Mouse (Mus musculus) lung, adult 2 months (tissue): Measurements from ENCODE around the gene Emb. TPM values are rescaled to one million over a fixed set of nuclear protein-coding genes. Genes with fewer than 3 reads are reported as not detected.

Source experiments
- DNase-seq: peaks from one replicate; pipeline ENCODE4 v3.0.0; 2022
- H3K4me1 ChIP-seq: fragments of 200-500 bp; 2 replicates; pipeline ENCODE4 v1.6.1; 2011; ENCODE audit warnings: low read length; ENCODE audit not compliant: control insufficient read depth, insufficient read depth
- H3K4me3 ChIP-seq: fragments of 200-500 bp; replicated peaks from 2 replicates; pipeline ENCODE3; 2011; ENCODE audit warnings: low read depth, mild to moderate bottlenecking, control low read depth, low read length; ENCODE audit errors: extremely low read depth
- CTCF ChIP-seq: fragments of 200-500 bp; IDR thresholded peaks from 2 replicates; pipeline ENCODE4 v1.5.1; 2011; ENCODE audit warnings: mild to moderate bottlenecking, low read length, control low read depth; ENCODE audit not compliant: insufficient read depth
- POLR2A ChIP-seq: fragments of 200-500 bp; IDR thresholded peaks from 2 replicates; pipeline ENCODE4 v1.6.1; 2011; ENCODE audit warnings: low read depth, mild to moderate bottlenecking, control low read depth, low read length, borderline replicate concordance; ENCODE audit errors: extremely low read depth
- WGBS: fragments of 180-500 bp; shearing (Covaris S2); methylation state at CpG from one replicate; pipeline ENCODE4 v1.1.7; 2018; 5-methylcytosine and 5-hydroxymethylcytosine counted together
- polyA plus RNA-seq: library from polyadenylated mRNA; depleted of rRNA; stranded (reverse); fragments of >200 nt; gene quantifications from 2 replicates; pipeline ENCODE4 v1.2.3, GENCODE M21; 2012

Gene Emb
- polyA plus RNA-seq, 1 experiment: 60.5 TPM

- 80% methylated on average over 7 of the region's 7 CpGs for WGBS
- TF ChIP-seq CTCF (peak; percentile 53), POLR2A (no peak)
Measured at GRCm38 (mm10) chr13:117198402-117199083, 9.8 kb upstream of the Emb start.

GRCm38 (mm10) chr13:117202755-117203471 is 5.4 kb upstream of the Emb start:
- WGBS: 42% methylated on average over 22 of the region's 22 CpGs
- DNase-seq: peak; percentile 19

More at GRCm38 (mm10) chr13:117198402-117199083, 9.8 kb upstream of the Emb start:
- Histone ChIP-seq H3K4me1 (no peaks in the 10 kb centered on the region), H3K4me3 (no peak overlapping the region)
- peak; percentile 77 for DNase-seq

GRCm38 (mm10) chr13:117204685-117205084 is 3.7 kb upstream of the Emb start:
- no peak for DNase-seq
- TF ChIP-seq CTCF: no peak
- no peak for TF ChIP-seq POLR2A
- Histone ChIP-seq H3K4me3 (no peak overlapping the region), H3K4me1 (no peaks in the 10 kb centered on the region)
- 89% methylated on average over 7 of the region's 7 CpGs for WGBS

More at GRCm38 (mm10) chr13:117202755-117203471, 5.4 kb upstream of the Emb start:
- H3K4me1 ChIP-seq: no peaks in the 10 kb centered on the region
- no peak overlapping the region for H3K4me3 ChIP-seq
- TF ChIP-seq CTCF (peak; percentile 57), POLR2A (no peak)

GRCm38 (mm10) chr13:117206066-117206465 is 2.3 kb upstream of the Emb start:
- WGBS: 80% methylated on average over 8 of the region's 8 CpGs
- no peak for TF ChIP-seq CTCF
- TF ChIP-seq POLR2A: no peak
- Histone ChIP-seq H3K4me3 (no peak overlapping the region), H3K4me1 (no peaks in the 10 kb centered on the region)
- no peak for DNase-seq

- WGBS: 48% methylated on average over 11 of the region's 11 CpGs
- DNase-seq: peak; percentile 39
- Histone ChIP-seq H3K4me3 (no peak overlapping the region), H3K4me1 (no peaks in the 10 kb centered on the region)
- TF ChIP-seq POLR2A (no peak), CTCF (no peak)
Measured at GRCm38 (mm10) chr13:117211386-117211875, 3.1 kb downstream of the Emb start.

GRCm38 (mm10) chr13:117215481-117215880 is 7.1 kb downstream of the Emb start:
- TF ChIP-seq POLR2A (no peak), CTCF (no peak)
- DNase-seq: no peak
- Histone ChIP-seq H3K4me1 (peaks cover 3% of the 10 kb centered on the region; the same call in 1 of the 2 replicates), H3K4me3 (no peak overlapping the region)
- WGBS: 38% methylated on average over 10 of the region's 10 CpGs

- no peak for TF ChIP-seq CTCF
- no peak for TF ChIP-seq POLR2A
- DNase-seq: no peak
- no peak overlapping the region for H3K4me3 ChIP-seq
- WGBS: 22% methylated on average over 10 of the region's 10 CpGs
- H3K4me1 ChIP-seq: peaks cover 3% of the 10 kb centered on the region; the same call in 1 of the 2 replicates
Measured at GRCm38 (mm10) chr13:117216126-117216525, 7.8 kb downstream of the Emb start.

GRCm38 (mm10) chr13:117216752-117217363 is 8.5 kb downstream of the Emb start:
- Histone ChIP-seq H3K4me1 (peaks cover 3% of the 10 kb centered on the region; the same call in 1 of the 2 replicates), H3K4me3 (no peak overlapping the region)
- 30% methylated on average over 9 of the region's 9 CpGs for WGBS
- no peak for DNase-seq
- no peak for TF ChIP-seq POLR2A
- no peak for TF ChIP-seq CTCF

- WGBS: 54% methylated on average over 11 of the region's 11 CpGs
- Histone ChIP-seq H3K4me1 (peaks cover 3% of the 10 kb centered on the region; the same call in 1 of the 2 replicates), H3K4me3 (no peak overlapping the region)
- TF ChIP-seq POLR2A: no peak
- no peak for TF ChIP-seq CTCF
- DNase-seq: no peak
Measured at GRCm38 (mm10) chr13:117217621-117218020, 9.3 kb downstream of the Emb start.

- no peak overlapping the region for H3K4me3 ChIP-seq
- H3K4me1 ChIP-seq: peaks cover 3% of the 10 kb centered on the region; the same call in 1 of the 2 replicates
- TF ChIP-seq POLR2A (no peak), CTCF (no peak)
- DNase-seq: no peak
- 90% methylated on average over 2 of the region's 2 CpGs for WGBS
Measured at GRCm38 (mm10) chr13:117218092-117218491, 9.8 kb downstream of the Emb start.
